Mouse (Mus musculus) B cell, adult 2 months (primary cell): Measurements from ENCODE around the gene Hlx.

Source experiments
- DNase-seq, 2 experiments: peaks; one replicate each; pipeline ENCODE4 v3.0.0; 2022

Hlx gene

DNA sequence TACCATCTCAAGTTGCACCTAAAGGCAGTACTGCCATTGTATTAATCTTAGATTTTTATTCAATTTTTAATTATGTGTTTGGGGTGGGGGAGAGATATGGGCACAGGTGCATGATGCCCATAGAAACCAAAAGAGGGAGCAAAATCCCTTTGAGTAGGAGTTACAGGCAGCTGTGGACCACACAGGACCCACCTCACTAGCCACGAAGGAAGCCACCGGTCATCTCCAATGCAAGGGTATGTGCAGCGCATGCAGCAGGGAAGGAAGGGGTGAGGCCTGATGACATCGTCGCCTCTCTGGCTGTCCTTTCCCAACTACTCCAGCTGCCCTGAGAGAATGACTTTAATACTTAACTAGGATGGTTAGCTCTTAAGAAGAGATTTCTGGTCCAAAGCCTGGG is 18.7 kb downstream of the Hlx start:
- no peak for DNase-seq

DNA sequence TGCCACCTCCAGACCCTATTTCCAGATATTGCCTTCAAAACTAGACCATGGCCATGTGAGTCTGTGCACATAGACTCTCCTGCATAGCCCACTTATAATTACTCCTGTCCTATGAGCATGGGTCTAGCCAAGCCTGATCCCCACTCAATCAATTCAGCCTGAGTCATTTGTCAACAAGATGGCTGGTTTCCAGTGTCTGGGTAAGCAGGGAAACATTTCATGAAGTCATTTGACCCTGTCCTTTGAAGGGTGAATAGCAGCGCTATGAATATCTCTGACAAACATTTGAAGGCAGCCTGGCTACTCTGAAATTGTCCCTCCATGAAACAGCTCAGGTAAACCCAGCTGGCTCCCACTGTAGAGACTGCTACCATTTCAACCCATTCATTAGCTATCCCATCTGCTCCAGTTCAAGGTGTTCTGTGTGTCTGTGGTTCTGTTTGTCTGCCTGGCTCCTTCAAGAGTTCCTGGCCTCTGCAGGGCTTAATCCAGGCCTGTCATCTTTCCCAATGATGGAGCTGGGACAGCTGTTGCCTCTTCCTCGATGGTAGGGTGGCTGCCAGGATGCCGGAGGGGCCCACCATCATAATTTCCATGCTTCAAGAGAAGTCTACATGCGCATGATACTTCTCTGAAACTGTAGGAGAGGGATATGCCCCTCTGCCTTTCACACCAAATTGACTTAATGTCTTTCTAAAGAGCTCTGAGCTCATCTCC is 24.7 kb downstream of the Hlx start:
- no peak for DNase-seq

DNA sequence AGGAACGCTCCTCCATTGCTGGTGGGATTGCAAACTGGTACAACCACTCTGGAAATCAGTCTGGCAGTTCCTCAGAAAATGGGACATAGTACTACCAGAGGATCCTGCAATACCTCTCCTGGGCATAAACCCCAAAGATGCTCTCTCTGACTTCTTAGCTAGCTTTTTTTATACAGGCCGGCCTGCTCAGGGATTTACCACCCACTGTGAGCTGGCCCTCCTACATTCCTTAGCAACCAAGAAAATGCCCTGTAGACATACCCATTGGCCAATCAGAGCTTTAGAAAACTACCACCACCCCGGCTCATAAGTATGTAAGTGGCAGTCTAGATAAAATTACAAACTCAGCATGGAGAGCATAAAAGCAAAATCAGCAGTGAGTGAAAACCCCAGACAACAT is 27.5 kb downstream of the Hlx start:
- DNase-seq = no peak

DNA sequence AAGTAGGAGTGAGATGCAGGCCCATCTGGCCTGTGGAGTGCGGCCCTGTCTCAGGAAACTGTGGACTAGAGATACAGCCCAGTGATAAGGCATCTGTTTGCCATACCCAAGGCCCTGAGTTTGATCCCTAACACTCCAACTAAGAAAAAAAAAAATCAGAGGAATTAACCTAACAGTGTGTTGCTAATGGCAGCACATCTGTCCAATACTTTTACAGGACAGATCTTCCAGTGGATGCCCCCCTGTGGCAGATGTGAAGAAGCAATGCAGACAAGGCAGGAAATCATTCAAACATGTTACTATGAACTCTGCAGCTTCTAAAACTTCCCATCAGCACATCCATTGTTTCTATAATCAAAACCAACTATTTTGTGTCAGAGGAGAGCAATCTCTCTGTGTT is 33.1 kb downstream of the Hlx start:
- no peak for DNase-seq

DNA sequence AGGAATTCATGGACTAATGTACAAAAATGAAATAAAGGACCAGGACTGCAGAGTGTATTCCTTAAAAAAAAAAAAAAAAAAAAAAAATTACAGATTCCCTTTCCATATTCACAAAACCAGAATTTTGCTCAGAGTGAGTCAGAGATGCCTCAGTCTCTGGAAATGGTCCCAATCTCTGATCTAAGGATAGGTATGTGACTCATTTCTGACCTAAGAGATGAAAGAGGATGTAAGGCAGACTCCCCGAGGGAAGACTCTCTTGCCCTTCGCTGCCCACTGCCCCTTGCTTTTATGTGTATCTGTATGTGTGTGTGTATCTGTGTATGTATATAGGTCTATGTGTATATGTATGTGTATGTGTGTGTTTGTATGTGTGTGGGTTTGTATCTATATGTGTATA is 37.0 kb downstream of the Hlx start:
- DNase-seq = no peak

DNA sequence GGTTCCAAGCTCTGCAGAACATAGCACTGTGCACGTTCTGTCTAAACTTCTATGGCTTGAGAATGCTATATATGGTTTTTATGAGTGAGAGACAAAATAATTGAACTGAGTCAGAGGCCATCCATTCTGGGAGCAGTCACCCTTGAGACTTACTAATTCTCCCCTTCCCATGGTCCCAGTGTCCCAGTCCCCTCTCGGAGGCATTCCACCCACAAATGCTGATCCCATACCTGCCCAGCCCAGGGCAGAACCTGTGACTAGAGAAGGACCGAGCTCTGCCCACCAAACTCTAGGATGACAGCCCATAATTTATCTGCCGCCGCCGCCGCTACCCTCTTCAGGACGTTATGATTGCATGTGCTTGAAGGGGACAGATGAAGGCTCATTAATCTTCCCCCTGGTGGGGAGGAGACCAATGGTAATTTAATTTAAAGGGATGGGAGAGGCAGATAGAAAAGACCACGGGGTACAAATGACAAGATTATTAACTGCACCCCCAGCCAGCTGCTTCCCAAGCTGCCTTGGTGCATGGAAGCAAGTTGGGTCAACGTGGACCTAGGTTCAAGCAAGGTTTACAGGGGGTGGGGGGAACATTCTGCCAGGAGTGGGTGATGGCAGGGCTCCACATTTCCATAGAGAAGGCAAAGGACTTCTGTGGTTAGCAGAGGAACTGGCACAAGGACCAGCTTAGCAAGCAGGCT is 40.1 kb downstream of the Hlx start:
- no peak for DNase-seq

DNA sequence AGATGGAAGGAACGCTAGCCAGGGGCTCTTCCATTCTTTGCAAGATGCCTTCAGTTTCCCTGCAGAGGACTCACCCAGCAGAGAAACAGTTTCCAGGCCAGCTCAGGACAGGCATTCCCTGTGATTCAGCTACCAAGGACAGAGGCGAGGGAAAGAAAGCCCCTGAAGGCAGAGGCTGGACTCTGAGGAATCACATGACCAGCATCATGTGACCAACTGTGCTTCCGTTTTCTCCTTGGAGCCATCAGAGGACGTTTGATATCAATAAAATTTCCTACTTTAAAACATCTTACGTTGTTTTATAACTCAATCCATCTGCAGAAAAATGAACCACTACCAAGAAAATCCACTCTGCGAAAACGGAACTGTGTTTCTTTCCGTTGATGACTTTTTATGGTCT is 41.2 kb downstream of the Hlx start:
- DNase-seq = no peak

DNA sequence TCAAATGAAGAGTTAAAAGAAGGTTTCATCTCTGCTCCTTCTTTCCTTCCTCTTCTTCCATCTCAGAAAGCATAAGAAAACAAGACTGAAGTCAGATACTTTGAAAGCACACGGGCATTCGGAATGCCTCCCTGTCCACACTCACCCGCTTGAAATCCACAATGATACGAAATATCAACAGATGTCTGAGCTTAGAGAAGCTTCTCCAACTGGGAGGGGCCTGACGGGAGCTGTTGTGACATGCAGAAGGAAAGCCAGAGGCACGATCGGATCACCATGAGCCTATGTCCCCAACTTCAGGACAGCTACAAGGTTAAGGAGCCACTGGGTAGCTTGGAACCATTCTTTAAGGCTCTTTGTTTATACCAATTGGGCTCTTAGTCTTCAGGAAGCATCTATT is 44.4 kb downstream of the Hlx start:
- DNase-seq = no peak

DNA sequence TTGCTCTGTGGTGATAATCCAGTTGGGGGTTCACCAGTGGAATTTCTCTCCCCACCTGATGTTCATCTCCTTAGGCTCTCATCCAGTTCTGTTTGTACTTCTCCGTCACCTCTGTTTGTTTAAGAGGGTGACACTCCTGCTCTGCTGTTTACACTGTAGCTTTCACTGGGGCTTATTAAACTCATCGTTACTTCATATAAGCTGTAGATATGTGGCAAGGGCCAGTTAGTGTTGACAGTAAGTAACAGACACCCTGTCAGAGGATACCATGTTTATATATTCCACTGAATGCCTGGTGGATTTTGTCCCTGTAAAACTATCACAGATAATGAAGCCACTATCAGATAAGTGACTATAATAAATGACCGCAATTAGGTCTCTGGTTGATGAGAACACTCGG is 44.9 kb downstream of the Hlx start:
- no peak for DNase-seq

DNA sequence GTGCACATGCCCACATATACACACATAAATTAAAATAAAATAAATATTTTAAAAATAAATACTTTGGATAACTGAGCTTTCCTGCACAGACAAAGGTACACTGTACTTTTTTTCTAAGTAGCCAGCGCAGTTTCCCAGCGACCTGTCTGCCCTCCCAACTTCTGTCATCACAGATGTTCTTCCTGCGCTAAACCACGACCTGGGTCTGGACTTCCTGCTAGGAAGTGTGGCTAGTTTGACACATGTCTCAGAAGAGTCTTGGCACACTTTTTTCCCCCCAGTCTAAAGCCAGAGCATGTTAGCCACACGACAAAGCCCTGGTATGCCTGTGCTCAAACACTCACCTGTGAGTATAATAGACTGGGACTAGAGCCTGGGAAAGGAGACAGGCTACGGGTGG is 48.9 kb downstream of the Hlx start:
- DNase-seq = no peak

DNA sequence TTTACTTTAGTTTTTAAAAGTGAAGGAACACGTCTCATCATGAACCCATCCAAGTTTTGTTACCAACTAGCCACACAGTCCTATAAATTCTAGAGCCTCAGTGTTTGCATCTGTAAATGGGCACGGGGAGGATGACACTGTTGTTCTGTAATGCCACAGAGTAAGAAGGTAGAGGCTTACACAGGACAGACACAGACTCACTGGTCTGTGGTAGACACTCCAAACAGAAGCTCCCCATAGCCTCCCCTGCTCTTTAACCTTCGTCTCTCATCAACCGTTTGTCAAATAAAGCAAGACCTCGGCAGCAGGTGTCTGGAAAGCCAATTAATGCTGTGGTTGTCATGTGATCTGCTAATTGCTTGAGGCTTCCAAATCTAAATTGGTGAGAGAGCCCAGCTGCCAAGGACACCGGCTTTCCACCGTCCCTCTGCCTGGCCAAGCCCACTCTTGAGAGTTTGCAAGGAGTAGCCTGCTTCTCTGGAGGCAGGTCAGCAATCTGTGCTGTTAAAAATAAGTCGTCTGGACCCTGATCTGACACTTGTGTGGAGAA is 52.9 kb downstream of the Hlx start:
- DNase-seq = no peak

DNA sequence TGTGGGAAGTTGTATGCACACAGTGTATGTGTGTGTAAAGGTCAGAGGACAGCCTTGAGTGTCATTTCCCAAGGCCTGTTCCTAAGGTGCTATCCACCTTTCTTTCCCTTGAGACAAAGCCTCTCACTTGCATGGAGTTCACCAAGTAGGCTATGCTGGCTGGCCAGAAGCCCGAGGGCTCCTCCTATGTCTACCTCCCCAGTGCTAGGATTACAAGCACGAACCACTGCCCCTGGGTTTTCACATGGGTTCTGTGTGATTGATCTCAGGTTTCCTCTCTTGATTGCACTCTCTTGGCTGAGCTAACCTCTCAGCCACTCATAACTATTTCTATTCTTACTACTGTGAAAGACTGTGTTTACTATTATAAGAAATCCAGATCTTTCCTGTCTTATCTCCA is 54.8 kb downstream of the Hlx start:
- DNase-seq = no peak
